Mouse (Mus musculus): ENCODE data around the gene Zfp827.

DNA sequence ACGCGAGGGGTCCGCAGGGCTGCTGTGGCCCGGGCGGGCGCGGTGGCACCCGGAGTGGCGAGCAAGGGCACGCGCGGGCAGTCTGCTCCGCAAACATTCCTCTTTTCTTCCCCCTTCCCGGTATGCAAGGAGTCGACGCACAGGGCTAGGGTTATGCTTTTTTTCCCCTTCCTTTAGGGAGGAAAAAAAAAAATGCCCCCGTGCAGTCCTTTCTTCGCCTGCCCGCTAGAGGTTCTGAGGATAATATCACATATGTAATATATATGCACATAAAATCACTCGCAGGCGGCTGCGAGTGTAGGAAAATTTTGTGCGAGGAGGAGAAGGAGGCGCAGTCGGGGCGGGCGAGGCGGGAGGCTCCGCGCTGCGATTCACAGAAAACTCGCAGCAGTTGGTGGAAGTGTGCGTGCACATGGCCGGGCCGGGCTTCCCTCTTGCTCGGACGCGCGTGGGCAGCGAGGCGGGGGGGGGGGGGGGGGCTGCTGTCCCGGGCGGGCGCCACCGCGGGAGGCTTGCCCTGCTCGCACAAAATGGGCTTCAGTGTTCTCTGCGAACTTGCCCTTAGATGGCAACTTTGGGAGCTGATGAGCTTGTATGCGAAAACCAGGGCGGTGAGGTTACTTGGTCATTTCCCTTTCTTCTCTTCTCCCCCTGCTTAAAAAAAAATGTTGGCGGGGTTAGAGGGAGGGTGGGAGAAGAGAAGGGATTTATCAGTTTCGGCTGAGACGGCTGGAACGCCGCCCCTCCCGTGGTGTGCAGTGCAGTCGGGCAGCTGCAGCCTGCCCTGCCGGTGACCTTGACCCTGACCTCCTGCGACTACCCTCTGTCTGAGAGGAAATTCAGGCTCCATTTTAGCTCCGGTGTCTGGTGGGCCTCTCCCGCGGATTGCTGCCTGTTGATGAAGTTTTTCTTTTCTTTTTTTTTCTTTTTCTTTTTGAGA is 2.4 kb downstream of the Zfp827 start:
- TF ChIP-seq CTCF (IDR thresholded peaks at IDR 0.05; ENCODE audit: insufficient read depth, low read depth, low read length) = no peak
- TF ChIP-seq POLR2A (IDR thresholded peaks at IDR 0.05; ENCODE audit: insufficient read depth, low read depth, low read length) = no peak
